Mouse (Mus musculus): ENCODE data around the gene Swt1.
"Not testable (repeated sequence)": the region's sequence is repeated elsewhere in the genome, so short reads cannot be mapped to it uniquely, and the experiment has no call there.

Swt1 gene

DNA sequence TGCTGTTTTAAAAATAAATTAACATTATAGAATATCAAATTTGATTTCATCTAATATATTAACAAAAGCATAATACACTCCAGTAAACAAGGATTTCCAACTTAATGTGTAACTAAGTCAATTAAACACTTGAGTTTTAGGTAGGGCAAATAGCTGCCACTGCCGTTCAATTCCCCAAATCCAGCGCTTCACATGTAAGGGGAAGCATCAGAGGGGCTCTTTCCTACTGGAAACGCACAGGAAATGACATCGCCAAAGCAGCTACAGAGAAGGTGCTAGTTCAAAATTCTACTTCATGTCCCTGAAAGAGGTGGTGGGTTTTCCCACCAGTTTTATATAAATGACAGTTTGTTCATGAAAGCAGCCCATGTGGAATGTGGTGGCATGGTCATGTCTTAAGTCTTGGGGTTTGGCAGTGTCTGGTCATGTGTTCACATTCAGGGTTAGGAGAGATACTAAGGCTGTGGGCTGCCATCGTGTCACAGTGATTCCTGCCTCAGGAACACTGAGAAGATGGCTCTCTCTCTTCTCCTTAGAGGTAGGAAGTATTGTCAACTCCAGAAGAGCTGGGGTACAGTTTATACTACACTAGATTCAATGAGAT is 60.4 kb downstream of the Swt1 start:
- no peak for DNase-seq (ENCODE audit: low read depth in 1 of 2, low spot score in 2 of 2)

DNA sequence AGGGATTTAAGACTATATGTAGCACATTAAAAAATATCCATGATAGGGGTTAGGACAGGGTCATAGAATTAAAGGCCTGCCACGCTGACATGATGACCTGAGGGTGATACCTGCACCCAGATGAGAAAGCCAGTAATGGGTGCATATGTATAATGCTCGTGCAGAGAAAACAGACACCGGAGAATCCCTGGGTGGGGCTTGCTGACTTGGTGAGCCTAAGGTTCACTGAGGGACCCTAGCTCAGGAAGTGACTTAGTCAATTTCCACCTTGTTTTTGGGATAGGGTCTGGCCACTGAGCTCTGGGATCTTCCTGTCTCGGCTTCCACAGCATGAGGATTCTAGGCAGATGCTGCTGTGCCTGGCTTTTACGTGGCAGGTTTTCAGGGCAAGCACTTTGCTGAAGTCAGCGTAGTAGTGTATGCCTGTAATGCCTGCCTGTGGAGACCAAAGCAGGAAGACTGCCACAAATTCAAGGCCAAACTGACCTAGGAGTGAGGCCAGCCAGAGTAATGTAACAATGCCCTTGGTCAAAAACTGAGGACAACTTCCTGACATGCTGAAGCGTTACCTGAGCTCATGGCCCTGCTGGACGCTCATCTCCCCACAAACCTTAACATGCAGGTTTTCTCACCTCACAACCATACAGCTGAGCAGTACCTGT is 61.2 kb downstream of the Swt1 start:
- DNase-seq (ENCODE audit: low read depth in 1 of 2, low spot score in 2 of 2) = no peak

DNA sequence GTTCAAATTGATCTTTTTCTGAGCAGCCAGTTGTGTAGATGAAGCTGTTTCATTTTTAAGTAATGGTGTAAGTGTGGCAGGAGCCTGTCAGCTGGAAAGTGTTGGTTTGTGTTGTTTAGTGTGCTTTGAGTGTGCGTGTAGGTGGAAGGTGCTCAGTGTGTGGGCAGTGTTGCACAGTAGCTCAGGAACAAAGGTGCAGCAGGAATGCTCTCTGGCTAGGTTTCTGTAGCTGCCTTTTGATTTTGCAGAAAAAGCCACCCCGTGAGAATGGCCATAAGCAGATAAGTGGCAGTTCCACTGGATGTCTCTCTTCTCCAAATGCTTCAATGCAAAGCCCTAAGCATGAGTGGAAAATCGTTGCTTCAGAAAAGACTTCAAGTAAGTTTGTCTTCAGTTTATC is 68.9 kb downstream of the Swt1 start:
- DNase-seq (ENCODE audit: low read depth in 1 of 2, low spot score in 2 of 2) = no peak

DNA sequence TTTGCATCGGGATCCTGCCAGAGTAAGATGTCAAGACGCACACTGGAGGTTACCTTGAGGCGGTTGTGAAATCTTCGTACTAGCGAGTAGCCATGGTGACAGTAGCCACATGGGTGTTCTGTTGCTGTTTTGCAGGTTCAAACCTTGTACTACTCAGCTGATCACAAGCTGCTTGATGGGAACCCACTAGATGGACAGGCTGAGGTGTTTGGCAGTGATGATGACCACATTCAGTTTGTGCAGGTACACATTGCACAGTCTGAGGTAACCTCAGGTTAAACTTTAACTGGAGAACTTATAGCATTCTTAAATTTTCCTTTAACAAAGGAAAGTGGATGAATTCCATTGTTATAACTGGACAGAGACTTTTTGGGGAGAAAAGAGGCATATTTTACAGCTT is 72.3 kb downstream of the Swt1 start:
- DNase-seq (ENCODE audit: low read depth in 1 of 2, low spot score in 2 of 2) = no peak

DNA sequence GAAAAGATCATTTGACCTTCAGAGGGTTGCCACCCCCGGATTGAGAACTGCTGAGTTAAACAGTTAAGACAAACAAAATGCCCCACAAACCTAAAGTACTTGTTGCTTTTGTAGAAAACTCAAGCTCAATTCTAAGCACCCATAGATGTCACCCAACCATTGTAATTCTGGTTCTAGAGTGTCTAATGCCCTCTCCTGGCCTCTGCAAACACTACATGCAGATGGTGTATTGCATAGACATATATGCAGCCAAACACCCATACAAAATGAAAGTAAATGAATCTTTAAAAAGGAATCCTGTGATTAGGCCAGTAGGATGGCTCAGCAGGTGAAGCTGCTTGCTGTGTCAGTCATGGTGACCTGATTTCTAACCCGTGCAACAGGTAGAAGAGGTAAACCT is 75.3 kb downstream of the Swt1 start:
- DNase-seq (ENCODE audit: low read depth in 1 of 2, low spot score in 2 of 2) = no peak

DNA sequence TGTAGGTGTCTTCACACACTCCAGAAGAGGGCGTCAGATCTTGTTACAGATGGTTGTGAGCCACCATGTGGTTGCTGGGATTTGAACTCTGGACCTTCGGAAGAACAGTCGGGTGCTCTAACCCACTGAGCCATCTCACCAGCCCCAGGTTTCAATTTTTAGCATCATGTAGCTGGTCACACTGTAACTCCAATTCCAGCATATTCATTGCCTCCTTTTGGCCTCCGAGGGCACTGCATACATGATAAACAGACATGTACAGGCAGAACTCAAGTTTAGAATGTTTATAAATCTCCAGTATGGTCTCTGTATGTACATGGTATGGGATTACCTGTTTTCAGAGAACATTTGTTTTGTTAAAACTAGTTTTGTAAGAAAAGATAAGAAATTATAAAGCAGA is 80.0 kb downstream of the Swt1 start:
- not testable (repeated sequence) for DNase-seq (ENCODE audit: low read depth in 1 of 2, low spot score in 2 of 2)

DNA sequence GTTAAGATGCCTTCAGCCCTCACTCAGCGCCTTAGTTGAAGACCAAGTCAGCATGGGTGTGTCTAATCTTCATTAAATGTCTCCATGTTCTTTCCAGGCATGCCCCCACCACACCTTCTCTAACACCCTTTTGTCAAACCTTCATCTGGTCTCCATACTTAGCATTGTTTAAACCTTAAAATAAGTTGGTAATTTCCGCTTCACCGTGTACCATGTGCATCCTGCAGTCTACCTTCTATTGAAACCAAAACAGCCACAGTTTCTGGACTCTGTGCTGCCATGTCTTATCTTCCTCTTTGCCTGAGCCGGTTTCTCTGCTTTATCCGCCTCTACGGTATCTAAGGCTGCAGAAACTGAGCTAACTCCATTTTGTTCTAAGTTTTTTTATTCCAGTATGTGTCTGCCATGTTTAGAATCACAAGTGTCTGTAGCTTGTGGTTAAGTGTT is 81.6 kb downstream of the Swt1 start:
- DNase-seq (ENCODE audit: low read depth in 1 of 2, low spot score in 2 of 2) = no peak

DNA sequence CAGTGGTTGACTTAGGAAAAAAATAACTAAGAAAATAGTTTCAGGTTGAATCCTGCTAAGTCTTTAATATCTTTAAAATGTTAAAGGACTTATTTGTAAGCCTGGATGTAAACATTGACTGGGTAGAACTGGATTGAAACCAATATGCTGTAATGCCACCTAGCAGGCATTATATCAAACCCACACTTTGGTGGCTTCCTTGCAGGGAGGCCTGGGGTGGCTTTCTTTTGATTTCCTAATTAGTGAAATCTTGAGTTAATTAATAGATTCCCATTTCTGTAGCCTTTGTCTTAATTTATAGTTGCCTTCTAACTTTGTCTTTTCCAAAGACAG is 82.4 kb downstream of the Swt1 start:
- DNase-seq (ENCODE audit: low read depth in 1 of 2, low spot score in 2 of 2) = no peak

DNA sequence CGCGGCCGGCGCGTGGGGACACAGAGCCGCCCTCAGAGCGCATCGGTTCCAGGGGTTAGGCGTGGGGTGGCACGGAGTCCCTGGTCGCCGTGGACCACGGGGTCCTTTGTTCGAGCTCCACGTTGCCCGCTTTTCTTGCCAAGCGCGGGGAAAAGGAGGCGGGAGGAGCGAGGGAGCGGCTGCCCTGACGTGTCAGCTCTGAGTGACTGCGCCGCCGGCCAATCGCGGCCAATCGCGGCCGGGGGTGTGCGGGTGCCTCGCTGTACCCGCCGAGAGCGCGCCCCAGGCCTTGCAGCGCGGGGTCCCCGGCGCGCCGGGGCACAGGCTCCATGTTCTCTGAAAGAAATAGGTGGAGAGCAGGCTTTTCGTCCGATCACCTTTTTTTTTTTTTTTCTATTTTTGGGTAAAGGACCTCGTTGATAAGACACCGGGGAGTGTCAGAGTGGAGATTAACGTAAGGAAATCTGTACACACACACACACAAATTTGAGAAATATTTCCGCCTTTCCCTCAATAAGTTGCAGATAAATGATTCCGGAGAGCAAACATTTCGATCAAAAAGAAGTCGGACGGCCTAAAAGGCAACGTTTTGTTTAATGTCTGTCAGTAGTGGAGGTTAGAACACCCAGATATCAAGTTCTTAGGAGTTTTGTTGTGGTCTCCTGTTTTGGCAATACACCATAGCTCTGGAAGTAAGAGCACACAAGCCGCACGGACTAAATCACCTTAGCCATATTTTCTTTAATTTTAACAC is 83.0 kb downstream of the Swt1 start:
- DNase-seq (ENCODE audit: low read depth in 1 of 2, low spot score in 2 of 2) = peak; percentile 65 to 77

DNA sequence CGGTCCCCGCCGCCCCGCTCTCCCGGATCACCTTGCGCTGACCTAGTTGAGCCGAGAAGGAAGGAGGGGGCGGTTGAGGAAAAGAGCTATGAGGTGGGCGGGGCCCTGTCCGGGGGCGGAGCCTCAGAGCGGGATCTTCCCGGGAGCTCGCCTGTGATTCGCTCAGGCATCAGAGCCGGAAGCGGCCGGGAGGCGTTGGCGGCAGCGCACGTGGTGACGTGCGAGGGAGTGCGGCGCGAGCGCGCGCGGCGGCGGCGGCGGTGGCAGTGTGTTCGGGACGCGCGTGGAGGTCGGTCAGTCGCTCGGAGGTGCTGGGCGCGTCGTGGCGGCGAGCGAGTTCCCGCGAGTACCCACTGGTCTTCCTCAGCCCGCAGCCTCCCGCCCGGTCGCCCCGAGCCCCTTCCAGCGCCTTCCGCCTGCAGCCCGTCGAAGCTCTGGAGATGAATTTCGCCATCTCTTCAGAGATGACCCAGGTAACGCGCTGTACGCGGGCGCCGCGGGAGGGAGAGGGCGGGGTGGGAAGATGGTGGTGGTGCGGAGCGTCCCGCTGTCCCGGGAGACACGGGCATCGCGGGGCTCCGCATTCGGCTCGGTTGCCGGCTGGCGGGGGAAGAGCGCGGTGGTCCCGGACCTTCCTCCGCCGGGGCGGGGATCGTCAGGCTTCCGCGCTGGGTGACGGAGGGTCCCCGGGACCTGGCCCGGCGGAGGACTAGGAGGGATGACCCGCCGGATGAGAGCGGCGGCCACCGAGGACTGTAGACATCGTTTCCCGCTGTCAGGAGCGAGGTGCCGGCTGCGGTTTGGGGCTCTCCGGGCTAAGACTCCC is 83.8 kb downstream of the Swt1 start, which contains the start of gene Ivns1abp:
TSS of gene Ivns1abp (plus strand) at position 195 of the 826 bp plus-strand sequence.
- peak; percentile 91 to 95 for DNase-seq (ENCODE audit: low read depth in 1 of 2, low spot score in 2 of 2)

DNA sequence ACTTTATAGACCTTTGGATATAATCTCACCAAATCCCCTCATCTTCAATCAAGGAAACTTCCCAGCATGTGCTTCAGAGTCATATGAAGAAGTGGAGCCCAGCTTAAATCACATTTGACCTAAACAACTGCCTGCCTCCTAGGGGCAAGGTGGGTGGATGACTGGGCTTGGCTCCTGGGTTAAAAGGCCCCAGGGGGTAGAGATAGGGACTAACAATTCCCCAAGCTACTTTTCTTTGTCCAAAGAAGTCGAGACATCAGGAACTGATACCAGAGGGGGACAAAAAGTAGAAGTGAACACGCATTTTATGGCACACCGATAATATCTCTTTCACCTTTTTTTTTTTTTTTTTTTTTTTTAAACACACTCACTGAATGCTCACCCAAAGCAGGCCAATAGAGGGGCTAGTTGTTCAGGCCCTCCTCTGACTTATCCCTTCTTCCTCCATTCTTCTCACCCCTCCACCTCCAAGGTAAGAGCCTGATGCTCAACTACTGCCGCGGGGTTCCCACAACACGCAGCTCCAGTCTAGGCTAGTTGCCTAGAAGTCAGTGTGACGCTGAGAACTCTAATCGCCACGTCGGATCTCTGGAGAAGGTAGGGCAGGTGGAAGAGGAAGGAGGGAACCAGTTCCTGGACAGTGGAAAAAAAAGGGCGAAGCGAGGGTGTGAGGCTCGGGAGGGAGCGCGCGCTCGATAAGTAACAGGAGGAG is 84.5 kb downstream of the Swt1 start:
- peak in 1 of 2 experiments; percentile 3 for DNase-seq (ENCODE audit: low read depth in 1 of 2, low spot score in 2 of 2)

DNA sequence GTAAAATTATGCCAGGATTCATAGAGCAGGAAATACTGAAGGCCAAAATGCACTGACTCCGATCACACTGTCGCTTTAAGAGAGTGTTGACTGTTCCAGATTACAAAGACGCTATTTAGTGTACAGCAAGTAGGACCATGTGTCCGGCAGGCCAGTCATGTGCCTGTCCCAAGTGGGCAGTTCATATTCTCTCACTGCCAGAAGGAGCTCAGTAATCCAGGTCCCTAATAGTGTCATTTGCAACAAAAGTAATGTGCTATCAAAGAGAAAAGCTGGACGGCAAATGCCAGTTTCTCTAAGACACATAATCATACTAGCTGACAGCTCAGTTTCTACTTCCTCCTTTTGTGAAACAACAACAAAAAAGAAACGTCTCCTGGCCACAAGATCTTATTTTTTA is 85.3 kb downstream of the Swt1 start:
- no peak for DNase-seq (ENCODE audit: low read depth in 1 of 2, low spot score in 2 of 2)

DNA sequence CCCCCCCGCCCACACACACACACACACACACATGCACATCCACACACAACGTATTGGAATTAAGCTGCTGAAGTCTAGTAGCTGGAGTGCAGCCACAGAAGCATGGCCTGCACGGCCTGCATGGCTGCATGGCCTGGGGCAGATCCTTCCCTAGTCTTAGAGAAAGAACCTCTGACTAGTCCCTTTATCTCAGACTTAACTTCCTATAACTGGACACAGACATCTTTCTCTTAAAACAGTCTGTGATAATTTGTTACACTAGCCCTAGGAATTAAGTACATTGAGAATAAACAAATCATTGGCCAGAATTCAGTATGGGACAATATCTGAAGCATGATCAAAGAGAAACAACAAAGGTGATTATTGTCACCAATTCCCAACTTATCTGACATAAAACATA is 85.9 kb downstream of the Swt1 start:
- no peak for DNase-seq (ENCODE audit: low read depth in 1 of 2, low spot score in 2 of 2)

DNA sequence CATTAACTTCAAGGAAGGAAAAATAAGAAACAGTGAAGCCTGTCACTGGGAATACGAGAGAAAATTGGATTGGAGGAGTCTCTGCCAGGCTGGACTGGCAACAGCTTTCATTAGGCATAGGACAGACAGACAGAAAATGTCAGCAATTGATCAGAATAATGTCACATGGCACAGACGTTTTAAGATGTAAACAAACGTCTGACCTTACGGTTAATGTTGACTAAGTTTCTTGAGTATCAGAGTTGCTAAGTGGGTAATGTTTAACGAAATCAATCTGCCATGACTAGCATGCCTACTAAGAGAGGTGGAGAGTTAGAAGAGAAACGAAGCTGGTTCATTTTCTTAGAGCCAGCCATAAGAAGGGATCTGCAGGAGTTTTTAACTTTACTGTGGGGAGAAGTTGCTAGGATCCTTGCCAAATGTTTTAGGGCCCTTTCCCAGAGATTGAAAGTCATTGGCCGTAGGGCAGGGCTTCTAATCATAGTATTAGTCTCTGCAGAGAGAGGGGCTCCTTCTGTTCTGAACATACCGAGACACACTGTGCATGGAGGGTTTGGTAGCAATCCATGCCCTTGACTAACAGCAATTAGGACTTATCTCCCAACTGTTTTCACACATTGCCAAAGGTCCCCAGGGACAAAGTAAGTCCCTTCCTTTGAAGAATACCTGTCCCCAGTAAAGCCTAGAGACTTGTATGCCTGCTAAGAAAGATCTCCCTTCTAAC is 86.8 kb downstream of the Swt1 start:
- no peak for DNase-seq (ENCODE audit: low read depth in 1 of 2, low spot score in 2 of 2)

DNA sequence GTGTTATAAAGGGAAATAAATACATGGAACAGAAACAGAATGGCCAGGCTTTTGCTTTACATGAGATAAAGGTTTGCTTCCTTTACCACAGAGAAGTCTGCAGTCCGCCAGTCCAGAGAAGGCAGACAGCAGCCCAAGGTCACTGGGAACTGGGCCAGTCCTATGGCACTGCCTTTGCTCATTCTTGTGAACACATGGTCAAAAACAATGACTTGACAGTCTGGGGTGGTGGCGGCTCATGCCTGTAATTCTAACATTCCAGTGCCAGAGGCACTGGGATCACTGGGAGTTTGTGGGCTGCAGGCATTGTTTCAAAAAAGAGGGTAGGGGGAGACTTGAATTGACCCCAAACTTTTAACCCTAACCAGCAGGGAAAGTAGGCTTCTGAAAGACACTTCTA is 89.3 kb downstream of the Swt1 start:
- no peak for DNase-seq (ENCODE audit: low read depth in 1 of 2, low spot score in 2 of 2)

DNA sequence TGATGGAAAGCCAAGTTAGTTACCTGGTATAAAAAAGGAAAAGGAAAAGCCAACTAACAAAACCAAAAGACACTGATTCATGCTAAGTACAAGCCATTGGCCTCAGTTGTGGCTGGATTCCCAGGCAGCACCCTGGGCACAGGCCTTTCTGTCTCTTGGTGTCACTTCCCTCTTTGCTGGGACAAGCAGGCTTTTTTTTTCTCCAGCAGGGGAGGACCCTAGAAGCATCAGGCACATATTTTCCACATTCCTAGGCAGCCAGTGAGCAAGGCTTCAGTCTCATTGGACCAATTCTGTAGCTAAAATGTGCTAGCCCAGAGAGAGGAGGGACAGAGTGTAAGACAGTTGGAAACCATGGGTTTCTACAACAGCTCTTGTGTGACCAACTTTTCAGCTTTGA is 90.0 kb downstream of the Swt1 start:
- peak in 1 of 2 experiments; percentile 23 for DNase-seq (ENCODE audit: low read depth in 1 of 2, low spot score in 2 of 2)

DNA sequence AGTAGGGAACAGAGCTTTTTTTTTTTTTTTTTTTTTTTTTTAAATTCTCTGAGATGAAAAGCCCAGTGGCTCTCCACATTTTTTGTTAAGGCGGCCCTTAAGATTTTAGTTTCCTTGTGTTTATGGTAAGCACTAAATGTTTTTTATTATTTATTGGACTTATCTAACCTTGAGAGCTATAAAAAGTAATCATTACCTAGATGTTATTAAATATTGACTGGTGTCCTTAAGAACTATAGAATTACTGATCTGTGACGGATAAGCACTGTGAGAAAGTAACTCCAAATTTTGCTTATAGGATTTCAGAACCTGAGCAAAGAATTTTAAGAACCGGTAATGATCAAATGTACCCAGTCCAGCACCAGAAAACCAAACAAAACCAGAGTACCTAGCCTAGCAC is 95.4 kb downstream of the Swt1 start:
- DNase-seq (ENCODE audit: low read depth in 1 of 2, low spot score in 2 of 2) = no peak

DNA sequence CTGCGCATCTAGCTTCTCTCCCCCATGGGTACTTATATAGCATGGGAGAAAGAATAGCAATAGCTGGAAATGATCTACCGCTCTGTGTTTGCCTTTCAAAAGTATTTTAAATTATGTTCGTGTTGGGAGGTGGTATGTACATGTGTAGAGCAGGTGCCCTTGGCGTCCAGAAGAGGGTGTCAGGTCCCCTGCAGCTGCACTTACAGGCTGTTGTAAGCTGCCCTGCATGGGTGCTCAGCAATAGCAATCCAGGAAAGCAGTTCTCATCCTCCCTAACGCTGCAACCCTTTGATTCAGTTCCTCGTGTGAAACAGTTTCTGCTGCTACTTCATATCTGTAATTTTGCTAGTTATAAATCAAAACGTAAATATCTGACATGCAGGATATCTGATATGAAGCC is 98.7 kb downstream of the Swt1 start:
- no peak for DNase-seq (ENCODE audit: low read depth in 1 of 2, low spot score in 2 of 2)

DNA sequence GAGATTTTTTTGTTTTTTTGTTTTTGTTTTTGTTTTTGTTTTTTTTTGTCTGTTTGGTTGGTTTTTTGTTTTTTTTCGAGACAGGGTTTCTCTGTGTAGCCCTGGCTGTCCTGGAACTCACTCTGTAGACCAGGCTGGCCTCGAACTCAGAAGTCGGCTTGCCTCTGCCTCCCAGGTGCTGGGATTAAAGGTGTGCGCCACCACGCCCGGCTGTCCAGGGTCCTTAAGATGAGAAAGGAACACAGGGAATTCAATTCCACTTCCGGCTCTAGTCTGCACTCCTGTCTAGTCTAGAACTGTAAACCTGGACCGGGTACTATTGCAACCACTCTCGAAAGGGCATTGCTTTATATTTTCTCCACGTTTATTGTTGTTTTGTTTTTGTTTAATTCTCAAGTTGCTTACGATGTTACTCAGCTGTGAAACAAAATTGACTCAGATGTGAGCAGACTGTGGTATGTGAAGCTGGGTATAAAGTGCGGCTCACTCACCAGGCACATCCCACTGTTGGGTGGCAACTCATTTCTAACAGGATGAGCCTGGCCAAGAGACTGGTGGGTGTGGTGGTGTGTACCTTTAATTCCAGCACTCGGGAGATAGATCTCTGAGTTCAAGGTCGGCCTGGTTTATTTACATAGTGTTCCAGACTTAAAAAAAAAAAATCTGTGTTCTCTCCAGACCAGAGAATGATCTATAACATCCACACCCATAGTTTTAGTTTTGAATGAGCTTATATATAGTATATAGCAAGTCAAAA is 99.7 kb downstream of the Swt1 start:
- no peak for DNase-seq (ENCODE audit: low read depth in 1 of 2, low spot score in 2 of 2)

DNA sequence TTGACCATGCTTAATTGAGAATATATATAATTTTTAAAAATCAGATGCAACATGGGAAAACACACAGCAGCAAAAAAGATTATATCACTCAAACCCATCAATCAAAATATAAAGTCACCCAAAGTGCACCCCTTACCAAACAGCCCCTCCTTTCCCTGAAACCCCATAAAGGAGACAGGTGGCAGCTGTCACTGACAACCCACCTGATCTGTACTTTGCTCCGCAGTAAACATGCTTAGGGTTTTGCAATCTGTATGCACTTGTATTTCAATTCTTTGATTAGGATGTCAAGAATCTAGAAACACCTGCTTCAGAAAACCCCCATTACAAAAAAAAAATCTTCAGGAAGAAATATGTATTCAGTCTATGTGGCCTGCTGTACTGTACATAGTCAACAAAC is 102.9 kb downstream of the Swt1 start:
- DNase-seq (ENCODE audit: low read depth in 1 of 2, low spot score in 2 of 2) = no peak
